Mouse (Mus musculus) liver, embryonic 16.5 days (tissue): ENCODE data around the gene Esrra. TPM values are rescaled to one million over a fixed set of nuclear protein-coding genes. Genes with fewer than 3 reads are reported as not detected.

Experiments
- ATAC-seq: fragments of 200-750 bp; cut with Nextera tagmentation; 2 replicates; pipeline ENCODE4 v1.8.0; 2017; ENCODE audit warnings: low read depth, mild to moderate bottlenecking, moderate number of reproducible peaks, moderate library complexity
- H3K27ac ChIP-seq: fragments of 300-500 bp; sonication (generic); 2 replicates; pipeline ENCODE4 v1.5.1; 2014; ENCODE audit warnings: mild to moderate bottlenecking, low read length
- H3K27me3 ChIP-seq: fragments of 300-500 bp; sonication (generic); 2 replicates; pipeline ENCODE4 v1.6.1; 2014; ENCODE audit warnings: low read depth, low read length, mixed read lengths; ENCODE audit not compliant: control insufficient read depth, insufficient read depth
- H3K36me3 ChIP-seq: fragments of 300-500 bp; sonication (generic); 2 replicates; pipeline ENCODE4 v1.6.1; 2014; ENCODE audit warnings: mild to moderate bottlenecking; ENCODE audit not compliant: control insufficient read depth, insufficient read depth
- H3K4me1 ChIP-seq: fragments of 300-500 bp; sonication (generic); 2 replicates; pipeline ENCODE4 v1.6.1; 2014; ENCODE audit warnings: low read depth, low read length, mixed read lengths; ENCODE audit not compliant: control insufficient read depth
- H3K4me2 ChIP-seq: fragments of 300-500 bp; sonication (generic); 2 replicates; pipeline ENCODE4 v1.6.1; 2014; ENCODE audit warnings: low read depth, low read length, mixed read lengths
- H3K4me3 ChIP-seq: fragments of 300-500 bp; sonication (generic); 2 replicates; pipeline ENCODE4 v1.5.1; 2014; ENCODE audit warnings: low read depth, mild to moderate bottlenecking, low read length
- H3K9ac ChIP-seq: fragments of 300-500 bp; sonication (generic); 2 replicates; pipeline ENCODE4 v1.6.1; 2014; ENCODE audit warnings: low read depth, low read length
- H3K9me3 ChIP-seq: fragments of 300-500 bp; sonication (generic); replicated peaks from 2 replicates; pipeline ENCODE4 v1.6.1; 2016; ENCODE audit warnings: low read length; ENCODE audit not compliant: control insufficient read depth
- WGBS: fragments of 180-500 bp; shearing (Covaris S2); extraction: QIAGEN DNeasy Blood & Tissue Kit; methylation state at CpG from one replicate; pipeline ENCODE4 v1.1.7; 2014; ENCODE audit not compliant: insufficient replicate concordance; 5-methylcytosine and 5-hydroxymethylcytosine counted together
- polyA plus RNA-seq: library from polyadenylated mRNA; unstranded; fragments of >200 nt; fragmentation: Nextera tagmentation; extraction: Ambion mirVana; gene quantifications from 2 replicates; pipeline ENCODE4 v1.2.1, GENCODE M21; 2015

The Esrra gene
- polyA plus RNA-seq, 1 experiment from 2014 or later = 4.8 TPM

DNA sequence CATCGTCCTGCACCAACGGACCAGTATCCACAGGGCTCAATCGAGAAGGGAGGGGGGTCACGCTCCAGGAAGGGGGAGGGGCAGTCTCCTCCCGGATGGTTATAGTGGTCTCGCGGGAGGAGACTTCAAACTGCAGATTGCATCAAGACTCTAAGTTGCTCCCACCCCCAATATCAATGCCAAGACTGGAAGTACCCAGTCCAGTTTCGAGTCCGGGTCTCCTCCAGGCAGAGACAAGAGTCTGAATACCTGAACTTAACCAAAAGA lies 3.6 kb upstream of the Esrra start, which contains the start of gene Catsperz:
Gene Catsperz, minus strand, starts transcription at position 74 of the 267 bp plus-strand sequence.
- ATAC-seq = no peak
- 5% methylated on average over 9 of the region's 9 CpGs for WGBS

DNA sequence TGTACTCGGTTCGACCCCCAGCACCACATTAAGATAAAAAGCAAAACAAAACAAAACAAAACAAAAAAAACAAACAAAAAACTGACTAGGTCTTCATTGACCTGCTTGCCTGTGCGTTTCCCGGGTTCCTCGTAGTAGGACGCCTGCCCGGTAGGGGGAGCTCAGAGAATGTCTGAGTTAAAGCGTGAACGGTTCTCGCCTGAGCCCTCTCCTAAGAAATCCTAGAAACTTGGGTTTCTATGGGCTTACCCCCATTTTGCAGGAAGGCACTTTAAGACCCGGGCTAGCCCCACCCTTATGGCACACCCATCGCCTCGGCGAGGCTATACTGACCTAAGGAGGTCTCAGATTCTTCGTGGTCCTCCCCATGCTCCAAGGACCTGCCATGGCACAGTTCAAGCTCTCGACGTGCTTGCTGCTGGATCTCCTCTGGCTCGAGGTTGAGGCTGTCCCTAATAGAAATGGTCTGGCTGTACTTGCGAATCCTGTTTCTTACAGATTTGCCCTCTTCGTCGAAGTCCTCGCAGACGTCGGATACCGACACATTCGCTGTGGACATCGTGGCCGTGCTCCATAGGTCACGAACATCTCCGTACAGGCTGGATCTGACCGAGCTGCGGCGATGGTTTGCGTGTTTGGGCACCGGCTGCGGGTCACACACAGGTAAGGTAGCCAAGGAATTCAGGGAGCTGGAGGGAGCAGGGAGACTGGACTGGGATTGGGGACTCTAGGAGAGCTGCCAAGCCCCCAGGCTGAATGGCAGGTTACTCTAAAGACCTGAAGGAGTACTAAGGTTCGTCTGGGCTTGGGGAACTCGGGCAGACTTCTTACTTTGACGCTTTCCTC lies 3.1 kb upstream of the Esrra start:
- Histone ChIP-seq H3K9me3 (no peaks in the 10 kb centered on the region), H3K27ac (no peak overlapping the region), H3K4me2 (peak overlapping the region; percentile 42), H3K36me3 (no peaks in the 10 kb centered on the region), H3K4me3 (peak overlapping the region; percentile 33), H3K27me3 (peaks cover 63% of the 10 kb centered on the region), H3K4me1 (peaks cover 39% of the 10 kb centered on the region), H3K9ac (no peak overlapping the region)
- ATAC-seq = no peak
- WGBS = 3% methylated on average over 39 of the region's 39 CpGs

More for the DNA sequence above, 3.6 kb upstream of the Esrra start, which contains the start of gene Catsperz:
- Histone ChIP-seq H3K27me3 (peaks cover 66% of the 10 kb centered on the region), H3K4me1 (peaks cover 34% of the 10 kb centered on the region), H3K4me3 (peak within 1 kb of the TSS; percentile 33), H3K36me3 (no peaks in the 10 kb centered on the region), H3K9ac (no peak within 1 kb of the TSS), H3K4me2 (peak within 1 kb of the TSS; percentile 42), H3K27ac (no peak within 1 kb of the TSS), H3K9me3 (no peaks in the 10 kb centered on the region)

DNA sequence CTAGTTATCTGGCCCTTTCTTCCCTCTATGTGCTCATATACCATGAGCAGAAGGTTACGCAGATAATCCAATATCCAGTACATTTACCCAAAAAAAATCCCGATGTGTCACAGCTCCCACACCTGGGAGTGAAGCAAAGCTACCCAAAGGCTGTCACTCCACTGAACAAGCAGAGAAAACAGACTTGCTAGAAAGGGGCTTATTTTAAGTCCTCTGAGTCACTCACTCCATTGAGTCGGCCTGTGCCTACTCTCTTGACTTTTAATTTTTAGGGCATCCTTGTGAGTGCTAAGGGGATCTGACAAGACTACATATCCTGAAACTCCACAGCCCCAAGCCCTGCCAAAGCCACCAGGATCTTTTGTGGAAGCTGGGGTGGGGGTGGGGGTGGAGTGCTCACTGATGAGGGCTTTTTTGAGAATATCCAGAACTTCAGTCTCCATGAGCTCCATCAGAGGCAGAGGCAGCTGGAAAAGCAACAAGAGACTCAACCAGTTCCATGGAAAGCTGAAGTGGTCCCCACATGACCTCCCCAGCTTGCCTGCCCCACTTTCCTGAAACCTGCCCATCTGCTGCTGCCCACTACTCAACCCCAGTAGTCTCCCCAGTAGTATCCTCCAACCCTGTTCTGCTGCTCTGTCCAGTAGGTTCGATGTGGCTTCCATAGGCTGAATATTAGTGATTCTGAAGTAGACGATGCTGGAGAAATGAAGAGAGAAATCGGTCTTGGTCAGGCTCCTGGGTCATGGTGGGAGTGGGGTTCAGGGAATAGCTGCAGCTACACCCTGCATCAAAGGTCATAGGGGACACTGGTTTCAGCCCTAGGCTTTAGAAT lies 1.5 kb upstream of the Esrra start:
- no peaks in the 10 kb centered on the region for H3K36me3 ChIP-seq
- 53% methylated on average over 6 of the region's 6 CpGs for WGBS
- H3K4me1 ChIP-seq = peaks cover 42% of the 10 kb centered on the region
- peak overlapping the region; percentile 82 for H3K4me3 ChIP-seq
- H3K27ac ChIP-seq = no peak overlapping the region
- H3K9me3 ChIP-seq = no peaks in the 10 kb centered on the region
- peak overlapping the region; percentile 100 for H3K4me2 ChIP-seq
- H3K9ac ChIP-seq = peak overlapping the region; percentile 60; the same call in 1 of the 2 replicates
- ATAC-seq = no peak
- peaks cover 51% of the 10 kb centered on the region for H3K27me3 ChIP-seq

DNA sequence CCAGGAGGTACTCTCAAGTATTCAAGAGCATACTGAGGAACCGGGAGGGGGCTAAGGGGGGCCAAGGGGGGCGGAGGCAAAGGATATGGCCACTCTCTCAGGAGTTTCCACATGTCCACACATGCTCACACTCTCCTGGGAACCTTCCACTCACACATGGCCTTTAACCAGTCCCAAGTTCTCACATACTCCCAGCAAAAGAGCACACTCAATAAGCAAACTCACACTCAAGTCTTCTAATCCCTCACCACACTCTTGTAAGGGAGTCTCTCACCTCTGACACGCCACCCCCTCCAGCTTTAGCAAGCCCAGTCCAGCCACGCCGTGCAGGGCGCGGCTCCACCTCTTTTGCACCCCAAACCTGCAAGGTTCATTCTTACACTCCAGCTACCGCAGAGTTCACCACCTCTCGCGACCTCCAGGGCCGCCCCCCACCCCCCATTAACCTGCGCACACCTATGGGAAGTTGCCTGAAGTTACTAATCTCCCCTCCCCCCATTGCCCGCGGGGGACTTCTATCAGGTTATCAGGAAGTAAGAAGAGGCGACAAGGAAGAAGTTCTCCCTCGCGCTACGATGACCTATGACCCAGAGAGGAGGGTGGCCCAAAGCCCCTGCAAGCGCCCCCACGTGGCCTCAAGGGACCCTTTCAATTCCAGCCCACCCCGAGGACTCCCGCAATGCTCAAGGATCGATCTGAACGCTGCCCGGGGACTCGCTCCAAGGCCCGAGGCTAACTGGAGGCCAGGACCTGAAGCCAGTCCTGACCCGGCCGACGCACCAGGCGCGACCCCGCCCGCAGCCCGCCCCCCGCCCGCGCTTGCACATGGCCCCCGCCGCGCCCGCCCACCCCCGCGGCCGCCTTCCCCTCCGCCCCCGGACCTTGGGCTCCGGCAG lies 624 bp downstream of the Esrra start:
- no peaks in the 10 kb centered on the region for H3K9me3 ChIP-seq
- no peaks in the 10 kb centered on the region for H3K36me3 ChIP-seq
- H3K27me3 ChIP-seq = peaks cover 30% of the 10 kb centered on the region
- H3K9ac ChIP-seq = peak overlapping the region; percentile 84
- no peak; the same call in 1 of the 2 replicates for ATAC-seq
- H3K4me3 ChIP-seq = peak overlapping the region; percentile 82
- WGBS = under 1% methylated on average over 48 of the region's 48 CpGs
- peak overlapping the region; percentile 100 for H3K4me2 ChIP-seq
- peaks cover 38% of the 10 kb centered on the region for H3K4me1 ChIP-seq
- H3K27ac ChIP-seq = peak overlapping the region; percentile 86

DNA sequence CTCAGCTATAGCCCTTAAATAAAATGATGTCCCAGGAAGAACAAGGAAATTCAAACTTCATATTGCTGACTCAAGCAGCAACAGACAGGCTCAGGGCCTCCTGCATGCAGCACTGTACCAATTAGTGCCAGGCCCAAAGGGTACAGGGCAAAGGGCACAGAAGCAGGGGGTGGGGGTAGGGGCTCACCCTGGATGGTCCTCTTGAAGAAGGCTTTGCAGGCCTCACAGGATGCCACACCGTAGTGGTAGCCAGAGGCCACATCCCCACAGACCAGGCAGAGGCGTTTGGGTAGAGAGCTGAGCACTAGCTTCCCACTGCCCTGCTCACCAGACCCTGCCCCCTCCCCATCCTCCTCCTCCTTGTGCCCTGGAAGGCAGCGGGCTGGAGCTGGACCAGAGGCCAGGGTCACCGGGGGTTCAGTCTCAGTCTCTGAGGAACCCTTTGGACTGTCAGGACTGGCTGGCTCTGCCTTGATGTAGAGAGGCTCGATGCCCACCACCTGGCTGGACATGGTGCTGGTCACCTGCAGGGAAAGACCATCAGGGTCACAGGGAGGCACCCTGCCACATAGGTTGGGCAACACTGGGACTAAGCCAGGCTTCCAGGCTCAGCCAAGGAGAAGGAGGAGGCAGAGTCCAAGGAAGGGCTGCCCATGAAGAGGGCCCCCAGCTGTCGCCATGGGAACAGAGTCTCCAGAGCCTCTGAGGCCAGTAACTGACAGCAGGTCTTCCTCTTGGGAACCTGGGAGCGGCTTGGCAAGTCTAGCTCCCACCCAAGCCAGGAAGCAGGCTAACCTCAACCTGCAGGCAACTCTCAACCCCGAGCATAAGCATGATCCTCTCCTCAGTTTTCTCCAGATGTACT lies 1.5 kb downstream of the Esrra start:
- Histone ChIP-seq H3K4me1 (peaks cover 43% of the 10 kb centered on the region), H3K4me3 (peak overlapping the region; percentile 82), H3K9me3 (no peaks in the 10 kb centered on the region), H3K4me2 (peak overlapping the region; percentile 100), H3K9ac (peak overlapping the region; percentile 84), H3K27ac (peak overlapping the region; percentile 86; the same call in 1 of the 2 replicates), H3K36me3 (no peaks in the 10 kb centered on the region), H3K27me3 (peaks cover 21% of the 10 kb centered on the region)
- 46% methylated on average over 8 of the region's 8 CpGs for WGBS
- no peak for ATAC-seq

DNA sequence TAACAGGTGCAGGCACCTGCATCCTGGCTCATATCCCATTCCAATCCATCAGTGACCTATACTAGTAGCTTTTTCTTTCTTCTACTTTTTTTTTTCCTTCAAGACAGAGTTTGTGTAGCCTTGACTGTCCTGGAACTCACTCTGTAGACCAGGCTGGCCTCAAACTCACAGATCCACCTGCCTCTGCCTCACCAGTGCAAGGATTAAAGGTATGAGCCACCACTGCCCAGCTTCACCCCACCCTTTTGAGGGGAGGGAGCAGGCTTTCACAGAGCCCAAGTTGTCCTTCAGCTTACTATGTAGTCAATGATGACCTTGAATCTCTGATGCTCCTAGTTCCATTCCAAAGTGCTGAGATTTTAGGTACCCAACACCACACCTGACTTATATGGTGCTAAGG lies 2.2 kb downstream of the Esrra start:
- H3K4me2 ChIP-seq = no peak overlapping the region
- ATAC-seq = no peak
- no peak overlapping the region for H3K9ac ChIP-seq
- no peaks in the 10 kb centered on the region for H3K9me3 ChIP-seq
- H3K27ac ChIP-seq = no peak overlapping the region
- H3K4me1 ChIP-seq = peaks cover 39% of the 10 kb centered on the region
- no peaks in the 10 kb centered on the region for H3K36me3 ChIP-seq
- H3K27me3 ChIP-seq = peaks cover 15% of the 10 kb centered on the region
- H3K4me3 ChIP-seq = no peak overlapping the region

DNA sequence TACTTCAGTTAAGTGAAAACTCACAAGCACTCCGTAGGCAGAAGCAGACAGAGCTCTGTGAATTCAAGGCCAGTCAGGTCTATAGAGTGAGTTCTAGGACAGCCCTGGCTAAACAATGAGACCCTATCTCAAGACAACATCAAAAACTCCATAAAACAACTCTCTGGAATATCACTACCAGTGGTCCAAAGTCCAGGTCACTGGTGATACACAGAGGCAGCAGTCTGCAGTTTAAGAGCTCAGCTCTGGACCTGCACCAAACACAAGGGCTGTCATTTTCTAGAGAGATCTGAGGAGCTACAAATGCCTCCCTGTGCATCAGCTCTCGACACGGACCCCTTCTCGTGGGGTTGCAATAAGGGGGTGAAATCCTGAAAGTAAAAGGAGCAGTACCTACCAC lies 3.3 kb downstream of the Esrra start:
- peaks cover 4% of the 10 kb centered on the region for H3K27me3 ChIP-seq
- H3K4me2 ChIP-seq = no peak overlapping the region
- no peaks in the 10 kb centered on the region for H3K9me3 ChIP-seq
- no peaks in the 10 kb centered on the region; the same call in 1 of the 2 replicates for H3K36me3 ChIP-seq
- WGBS = 72% methylated on average over 4 of the region's 4 CpGs
- no peak overlapping the region for H3K9ac ChIP-seq
- no peak for ATAC-seq
- no peak overlapping the region for H3K27ac ChIP-seq
- peaks cover 39% of the 10 kb centered on the region for H3K4me1 ChIP-seq
- no peak overlapping the region for H3K4me3 ChIP-seq

DNA sequence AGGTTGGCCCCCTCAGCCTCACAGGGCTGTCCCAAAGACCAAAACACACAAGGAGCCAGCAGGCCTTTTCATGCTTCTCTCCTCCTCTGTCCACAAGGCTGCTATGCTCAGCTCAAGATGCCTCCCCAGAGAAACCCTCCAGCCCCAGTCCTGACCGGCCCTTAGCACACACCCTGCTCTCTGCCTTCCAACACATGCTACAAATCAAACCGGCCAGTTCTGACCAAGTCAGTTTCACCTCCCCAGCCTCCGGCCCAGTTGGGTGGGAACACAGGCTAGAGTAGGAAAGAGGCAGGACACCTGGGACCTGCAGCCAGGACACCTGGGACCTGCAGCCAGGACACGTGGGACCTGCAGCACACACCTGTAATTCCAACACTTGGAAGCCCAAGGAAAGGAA lies 5.1 kb downstream of the Esrra start:
- ATAC-seq = no peak
- H3K9ac ChIP-seq = no peak overlapping the region
- no peak overlapping the region for H3K4me2 ChIP-seq
- peaks cover 27% of the 10 kb centered on the region for H3K4me1 ChIP-seq
- WGBS = 73% methylated on average over 4 of the region's 4 CpGs
- no peaks in the 10 kb centered on the region for H3K9me3 ChIP-seq
- no peaks in the 10 kb centered on the region for H3K27me3 ChIP-seq
- no peak overlapping the region for H3K4me3 ChIP-seq
- H3K36me3 ChIP-seq = no peaks in the 10 kb centered on the region; the same call in 1 of the 2 replicates
- no peak overlapping the region for H3K27ac ChIP-seq
